Mouse (Mus musculus): Measurements from ENCODE around the gene Ephx1. TPM values are rescaled to one million over a fixed set of nuclear protein-coding genes. Genes with fewer than 3 reads are reported as not detected.

Gene Ephx1
- polyA plus RNA-seq, 1 experiment from 2014 or later: 11.3 TPM

- Histone ChIP-seq H3K4me2 (ENCODE audit: low read depth, low read length) (no peak overlapping the region), H3K9me3 (replicated peaks; ENCODE audit: control insufficient read depth, low read length) (no peaks in the 10 kb centered on the region), H3K4me3 (ENCODE audit: low read depth, low read length) (no peak overlapping the region), H3K9ac (ENCODE audit: low read depth, low read length) (no peak overlapping the region), H3K36me3 (ENCODE audit: control insufficient read depth, insufficient read depth) (peaks cover 21% of the 10 kb centered on the region), H3K27ac (ENCODE audit: low read length) (no peak overlapping the region), H3K27me3 (ENCODE audit: control insufficient read depth, insufficient read depth, low read depth, low read length) (no peaks in the 10 kb centered on the region), H3K4me1 (ENCODE audit: control insufficient read depth, low read depth, low read length) (no peaks in the 10 kb centered on the region)
- 80% methylated on average over 7 of the region's 7 CpGs for WGBS (ENCODE audit: insufficient replicate concordance)
- no peak for ATAC-seq (ENCODE audit: low read depth)
These were observed 53.4 kb downstream of the Ephx1 start for GRCm38 (mm10) chr1:180967261-180967660.

GRCm38 (mm10) chr1:180966542-180966941 is 54.2 kb downstream of the Ephx1 start:
- H3K4me2 ChIP-seq (ENCODE audit: low read depth, low read length): no peak overlapping the region
- H3K27me3 ChIP-seq (ENCODE audit: control insufficient read depth, insufficient read depth, low read depth, low read length): no peaks in the 10 kb centered on the region
- no peak overlapping the region for H3K4me3 ChIP-seq (ENCODE audit: low read depth, low read length)
- H3K4me1 ChIP-seq (ENCODE audit: control insufficient read depth, low read depth, low read length): no peaks in the 10 kb centered on the region
- no peaks in the 10 kb centered on the region for H3K9me3 ChIP-seq (replicated peaks; ENCODE audit: control insufficient read depth, low read length)
- H3K36me3 ChIP-seq (ENCODE audit: control insufficient read depth, insufficient read depth): peaks cover 25% of the 10 kb centered on the region
- no peak overlapping the region for H3K27ac ChIP-seq (ENCODE audit: low read length)
- WGBS (ENCODE audit: insufficient replicate concordance): 82% methylated on average over 3 of the region's 3 CpGs
- no peak overlapping the region for H3K9ac ChIP-seq (ENCODE audit: low read depth, low read length)
- ATAC-seq (ENCODE audit: low read depth): no peak

GRCm38 (mm10) chr1:180965786-180966185 is 54.9 kb downstream of the Ephx1 start:
- peaks cover 25% of the 10 kb centered on the region for H3K36me3 ChIP-seq (ENCODE audit: control insufficient read depth, insufficient read depth)
- H3K4me2 ChIP-seq (ENCODE audit: low read depth, low read length): no peak overlapping the region
- no peak overlapping the region for H3K4me3 ChIP-seq (ENCODE audit: low read depth, low read length)
- H3K9me3 ChIP-seq (replicated peaks; ENCODE audit: control insufficient read depth, low read length): no peaks in the 10 kb centered on the region
- H3K27me3 ChIP-seq (ENCODE audit: control insufficient read depth, insufficient read depth, low read depth, low read length): no peaks in the 10 kb centered on the region
- ATAC-seq (ENCODE audit: low read depth): no peak
- H3K9ac ChIP-seq (ENCODE audit: low read depth, low read length): no peak overlapping the region
- H3K4me1 ChIP-seq (ENCODE audit: control insufficient read depth, low read depth, low read length): no peaks in the 10 kb centered on the region
- H3K27ac ChIP-seq (ENCODE audit: low read length): no peak overlapping the region
- WGBS (ENCODE audit: insufficient replicate concordance): 74% methylated on average over 3 of the region's 3 CpGs

GRCm38 (mm10) chr1:180958797-180959196 is 61.9 kb downstream of the Ephx1 start:
- peaks cover 9% of the 10 kb centered on the region for H3K36me3 ChIP-seq (ENCODE audit: control insufficient read depth, insufficient read depth)
- no peak overlapping the region for H3K9ac ChIP-seq (ENCODE audit: low read depth, low read length)
- no peaks in the 10 kb centered on the region for H3K9me3 ChIP-seq (replicated peaks; ENCODE audit: control insufficient read depth, low read length)
- H3K4me2 ChIP-seq (ENCODE audit: low read depth, low read length): no peak overlapping the region
- no peaks in the 10 kb centered on the region for H3K4me1 ChIP-seq (ENCODE audit: control insufficient read depth, low read depth, low read length)
- no peak overlapping the region for H3K27ac ChIP-seq (ENCODE audit: low read length)
- no peak for ATAC-seq (ENCODE audit: low read depth)
- H3K4me3 ChIP-seq (ENCODE audit: low read depth, low read length): no peak overlapping the region
- H3K27me3 ChIP-seq (ENCODE audit: control insufficient read depth, insufficient read depth, low read depth, low read length): no peaks in the 10 kb centered on the region
- 67% methylated on average over 3 of the region's 3 CpGs for WGBS (ENCODE audit: insufficient replicate concordance)

- peaks cover under 1% of the 10 kb centered on the region for H3K4me1 ChIP-seq (ENCODE audit: control insufficient read depth, low read depth, low read length)
- no peak overlapping the region for H3K9ac ChIP-seq (ENCODE audit: low read depth, low read length)
- no peaks in the 10 kb centered on the region for H3K27me3 ChIP-seq (ENCODE audit: control insufficient read depth, insufficient read depth, low read depth, low read length)
- ATAC-seq (ENCODE audit: low read depth): no peak
- no peak overlapping the region for H3K4me2 ChIP-seq (ENCODE audit: low read depth, low read length)
- no peaks in the 10 kb centered on the region for H3K9me3 ChIP-seq (replicated peaks; ENCODE audit: control insufficient read depth, low read length)
- peaks cover 8% of the 10 kb centered on the region for H3K36me3 ChIP-seq (ENCODE audit: control insufficient read depth, insufficient read depth)
- H3K4me3 ChIP-seq (ENCODE audit: low read depth, low read length): no peak overlapping the region
- no peak overlapping the region for H3K27ac ChIP-seq (ENCODE audit: low read length)
- whole genome bisulfite sequencing (ENCODE audit: insufficient replicate concordance): 70% methylated on average over 3 of the region's 3 CpGs
These were observed 62.7 kb downstream of the Ephx1 start for GRCm38 (mm10) chr1:180957989-180958388.

GRCm38 (mm10) chr1:180956973-180957381 is 63.7 kb downstream of the Ephx1 start:
- Histone ChIP-seq H3K4me3 (ENCODE audit: low read depth, low read length) (no peak overlapping the region), H3K9me3 (replicated peaks; ENCODE audit: control insufficient read depth, low read length) (no peaks in the 10 kb centered on the region), H3K27ac (ENCODE audit: low read length) (no peak overlapping the region), H3K36me3 (ENCODE audit: control insufficient read depth, insufficient read depth) (peaks cover 3% of the 10 kb centered on the region; the same call in 1 of the 2 replicates), H3K27me3 (ENCODE audit: control insufficient read depth, insufficient read depth, low read depth, low read length) (no peaks in the 10 kb centered on the region), H3K4me1 (ENCODE audit: control insufficient read depth, low read depth, low read length) (peaks cover 2% of the 10 kb centered on the region), H3K9ac (ENCODE audit: low read depth, low read length) (no peak overlapping the region), H3K4me2 (ENCODE audit: low read depth, low read length) (no peak overlapping the region)
- WGBS (ENCODE audit: insufficient replicate concordance): 39% methylated on average over 8 of the region's 8 CpGs
- ATAC-seq (ENCODE audit: low read depth): peak; percentile 66

- no peak for ATAC-seq (ENCODE audit: low read depth)
- peaks cover 2% of the 10 kb centered on the region for H3K4me1 ChIP-seq (ENCODE audit: control insufficient read depth, low read depth, low read length)
- no peak overlapping the region for H3K27ac ChIP-seq (ENCODE audit: low read length)
- H3K4me2 ChIP-seq (ENCODE audit: low read depth, low read length): no peak overlapping the region
- no peaks in the 10 kb centered on the region for H3K9me3 ChIP-seq (replicated peaks; ENCODE audit: control insufficient read depth, low read length)
- 75% methylated on average over 8 of the region's 8 CpGs for WGBS (ENCODE audit: insufficient replicate concordance)
- no peak overlapping the region for H3K9ac ChIP-seq (ENCODE audit: low read depth, low read length)
- H3K36me3 ChIP-seq (ENCODE audit: control insufficient read depth, insufficient read depth): no peaks in the 10 kb centered on the region
- H3K4me3 ChIP-seq (ENCODE audit: low read depth, low read length): no peak overlapping the region
- H3K27me3 ChIP-seq (ENCODE audit: control insufficient read depth, insufficient read depth, low read depth, low read length): no peaks in the 10 kb centered on the region
These were observed 64.3 kb downstream of the Ephx1 start for GRCm38 (mm10) chr1:180956401-180956800.

- Histone ChIP-seq H3K36me3 (ENCODE audit: control insufficient read depth, insufficient read depth) (0 out of 2 replicates have a peak, but pooled peaks cover 5% of the 10 kb centered on the region), H3K9me3 (replicated peaks; ENCODE audit: control insufficient read depth, low read length) (no peaks in the 10 kb centered on the region), H3K9ac (ENCODE audit: low read depth, low read length) (no peak overlapping the region), H3K4me3 (ENCODE audit: low read depth, low read length) (no peak overlapping the region), H3K27ac (ENCODE audit: low read length) (peak overlapping the region; percentile 21; the same call in 1 of the 2 replicates), H3K4me1 (ENCODE audit: control insufficient read depth, low read depth, low read length) (peaks cover 2% of the 10 kb centered on the region), H3K4me2 (ENCODE audit: low read depth, low read length) (no peak overlapping the region), H3K27me3 (ENCODE audit: control insufficient read depth, insufficient read depth, low read depth, low read length) (no peaks in the 10 kb centered on the region)
- 62% methylated on average over 5 of the region's 5 CpGs for WGBS (ENCODE audit: insufficient replicate concordance)
- ATAC-seq (ENCODE audit: low read depth): no peak
These were observed 67.9 kb downstream of the Ephx1 start for GRCm38 (mm10) chr1:180952808-180953207.

- H3K4me2 ChIP-seq (ENCODE audit: low read depth, low read length): no peak overlapping the region
- H3K4me1 ChIP-seq (ENCODE audit: control insufficient read depth, low read depth, low read length): peaks cover 3% of the 10 kb centered on the region
- H3K27ac ChIP-seq (ENCODE audit: low read length): peak overlapping the region; percentile 21; the same call in 1 of the 2 replicates
- H3K9me3 ChIP-seq (replicated peaks; ENCODE audit: control insufficient read depth, low read length): no peaks in the 10 kb centered on the region
- 0 out of 2 replicates have a peak, but pooled peaks cover 5% of the 10 kb centered on the region for H3K36me3 ChIP-seq (ENCODE audit: control insufficient read depth, insufficient read depth)
- 69% methylated on average over 6 of the region's 6 CpGs for WGBS (ENCODE audit: insufficient replicate concordance)
- H3K27me3 ChIP-seq (ENCODE audit: control insufficient read depth, insufficient read depth, low read depth, low read length): no peaks in the 10 kb centered on the region
- no peak overlapping the region for H3K4me3 ChIP-seq (ENCODE audit: low read depth, low read length)
- ATAC-seq (ENCODE audit: low read depth): peak; percentile 89
- no peak overlapping the region for H3K9ac ChIP-seq (ENCODE audit: low read depth, low read length)
These were observed 68.5 kb downstream of the Ephx1 start for GRCm38 (mm10) chr1:180952085-180952746.

Measured in liver, embryonic 16.5 days (tissue).